Mouse (Mus musculus) left cerebral cortex, postnatal 4 days (tissue): ENCODE results near the gene Ankrd42. TPM values are rescaled to one million over a fixed set of nuclear protein-coding genes. Genes with fewer than 3 reads are reported as not detected.

Source experiments
- DNase-seq: peaks from one replicate; pipeline ENCODE4 v3.0.0-alpha.2; 2022
- intact Hi-C: fragments of 180-260 bp; cut with DNase I; formaldehyde crosslinking; loops from one replicate; pipeline ENCODE4 v1.15.1; 2025
- total RNA-seq, 2 experiments: library from RNA; stranded (reverse); gene quantifications; 2 replicates each; pipeline ENCODE4 v1.2.3; 2021

Ankrd42 gene
- total RNA-seq: 10 to 100 TPM; 28.9 to 33.2 TPM

- intact Hi-C loops: loop anchor here (5.0 to 10.0 kb wide), 2 partner anchors 230 to 532 kb away; no protein-coding TSS in a partner anchor
- peak; percentile 91 for DNase-seq
Measured at GRCm38 (mm10) chr7:92637021-92637625, at the start of gene Ankrd42. Ankrd42 (minus strand) TSS chr7:92637142.

GRCm38 (mm10) chr7:92677346-92677745, 40.4 kb upstream of the Ankrd42 start:
- intact Hi-C loops: no loop called here
- DNase-seq: no peak

GRCm38 (mm10) chr7:92675131-92675530, 38.2 kb upstream of the Ankrd42 start:
- no peak for DNase-seq
- intact Hi-C loops: no loop called here

- DNase-seq: peak; percentile 99
- intact Hi-C loops: loop anchor here (5.0 to 10.0 kb wide), 2 partner anchors 73 to 165 kb away; partner anchors contain the start of gene Rab30
Measured at GRCm38 (mm10) chr7:92669507-92670471, 32.8 kb upstream of the Ankrd42 start, which contains the start of gene Pcf11. Pcf11 (minus strand) TSS chr7:92669934.

GRCm38 (mm10) chr7:92668791-92669506, 32.0 kb upstream of the Ankrd42 start:
- peak; percentile 57 for DNase-seq
- intact Hi-C loops: loop anchor here (5.0 to 10.0 kb wide), 2 partner anchors 73 to 166 kb away; partner anchors contain the start of gene Rab30

- intact Hi-C loops: loop anchor here (2.0 to 10.0 kb wide), 3 partner anchors 76 to 204 kb away; partner anchors contain the start of gene Rab30
Measured at GRCm38 (mm10) chr7:92666274-92666820, 29.4 kb upstream of the Ankrd42 start.

GRCm38 (mm10) chr7:92658050-92658449, 21.1 kb upstream of the Ankrd42 start:
- intact Hi-C loops: no loop called here

More at GRCm38 (mm10) chr7:92666274-92666820, 29.4 kb upstream of the Ankrd42 start:
- DNase-seq: no peak

GRCm38 (mm10) chr7:92656386-92656785, 19.4 kb upstream of the Ankrd42 start:
- DNase-seq: no peak
- intact Hi-C loops: no loop called here

More at GRCm38 (mm10) chr7:92658050-92658449, 21.1 kb upstream of the Ankrd42 start:
- no peak for DNase-seq

GRCm38 (mm10) chr7:92653329-92653728, 16.4 kb upstream of the Ankrd42 start:
- intact Hi-C loops: no loop called here
- no peak for DNase-seq

GRCm38 (mm10) chr7:92647790-92648189, 10.8 kb upstream of the Ankrd42 start:
- intact Hi-C loops: no loop called here

GRCm38 (mm10) chr7:92642358-92642757, 5.4 kb upstream of the Ankrd42 start:
- intact Hi-C loops: no loop called here
- no peak for DNase-seq

More at GRCm38 (mm10) chr7:92647790-92648189, 10.8 kb upstream of the Ankrd42 start:
- DNase-seq: no peak

- DNase-seq: no peak
- intact Hi-C loops: loop anchor here (5.0 to 10.0 kb wide), 2 partner anchors 229 to 533 kb away; no protein-coding TSS in a partner anchor
Measured at GRCm38 (mm10) chr7:92638050-92638449, 1.1 kb upstream of the Ankrd42 start.

GRCm38 (mm10) chr7:92636295-92637011, 489 bp downstream of the Ankrd42 start:
- no peak for DNase-seq
- intact Hi-C loops: loop anchor here (5.0 to 10.0 kb wide), 2 partner anchors 231 to 532 kb away; no protein-coding TSS in a partner anchor

- intact Hi-C loops: loop anchor here (10.0 kb wide), 1 partner anchor 525 kb away; no protein-coding TSS in a partner anchor
Measured at GRCm38 (mm10) chr7:92630167-92630566, 6.8 kb downstream of the Ankrd42 start.

GRCm38 (mm10) chr7:92624488-92624887, 12.5 kb downstream of the Ankrd42 start:
- intact Hi-C loops: no loop called here
- no peak for DNase-seq

More at GRCm38 (mm10) chr7:92630167-92630566, 6.8 kb downstream of the Ankrd42 start:
- DNase-seq: peak; percentile 9

- no peak for DNase-seq
- intact Hi-C loops: no loop called here
Measured at GRCm38 (mm10) chr7:92610830-92611229, 26.1 kb downstream of the Ankrd42 start.

- no peak for DNase-seq
- intact Hi-C loops: no loop called here
Measured at GRCm38 (mm10) chr7:92604961-92605360, 32.0 kb downstream of the Ankrd42 start.

- intact Hi-C loops: no loop called here
- no peak for DNase-seq
Measured at GRCm38 (mm10) chr7:92590842-92591241, 46.1 kb downstream of the Ankrd42 start.

- DNase-seq: peak; percentile 55
- intact Hi-C loops: no loop called here
Measured at GRCm38 (mm10) chr7:92589986-92590385, 47.0 kb downstream of the Ankrd42 start.
